Mouse (Mus musculus) liver, embryonic 16.5 days (tissue): ENCODE data around the gene Syt2. TPM values are rescaled to one million over a fixed set of nuclear protein-coding genes. Genes with fewer than 3 reads are reported as not detected.
A peak's percentile ranks its signal among the peaks of the same experiment; 100 is the strongest.

Experiments used
- ATAC-seq: fragments of 200-750 bp; cut with Nextera tagmentation; 2 replicates; pipeline ENCODE4 v1.8.0; 2017; ENCODE audit warnings: low read depth, mild to moderate bottlenecking, moderate number of reproducible peaks, moderate library complexity
- H3K27ac ChIP-seq: fragments of 300-500 bp; sonication (generic); 2 replicates; pipeline ENCODE4 v1.5.1; 2014; ENCODE audit warnings: mild to moderate bottlenecking, low read length
- H3K27me3 ChIP-seq: fragments of 300-500 bp; sonication (generic); 2 replicates; pipeline ENCODE4 v1.6.1; 2014; ENCODE audit warnings: low read depth, low read length, mixed read lengths; ENCODE audit not compliant: control insufficient read depth, insufficient read depth
- H3K36me3 ChIP-seq: fragments of 300-500 bp; sonication (generic); 2 replicates; pipeline ENCODE4 v1.6.1; 2014; ENCODE audit warnings: mild to moderate bottlenecking; ENCODE audit not compliant: control insufficient read depth, insufficient read depth
- H3K4me1 ChIP-seq: fragments of 300-500 bp; sonication (generic); 2 replicates; pipeline ENCODE4 v1.6.1; 2014; ENCODE audit warnings: low read depth, low read length, mixed read lengths; ENCODE audit not compliant: control insufficient read depth
- H3K4me2 ChIP-seq: fragments of 300-500 bp; sonication (generic); 2 replicates; pipeline ENCODE4 v1.6.1; 2014; ENCODE audit warnings: low read depth, low read length, mixed read lengths
- H3K4me3 ChIP-seq: fragments of 300-500 bp; sonication (generic); 2 replicates; pipeline ENCODE4 v1.5.1; 2014; ENCODE audit warnings: low read depth, mild to moderate bottlenecking, low read length
- H3K9ac ChIP-seq: fragments of 300-500 bp; sonication (generic); 2 replicates; pipeline ENCODE4 v1.6.1; 2014; ENCODE audit warnings: low read depth, low read length
- H3K9me3 ChIP-seq: fragments of 300-500 bp; sonication (generic); replicated peaks from 2 replicates; pipeline ENCODE4 v1.6.1; 2016; ENCODE audit warnings: low read length; ENCODE audit not compliant: control insufficient read depth
- WGBS: fragments of 180-500 bp; shearing (Covaris S2); extraction: QIAGEN DNeasy Blood & Tissue Kit; methylation state at CpG from one replicate; pipeline ENCODE4 v1.1.7; 2014; ENCODE audit not compliant: insufficient replicate concordance; 5-methylcytosine and 5-hydroxymethylcytosine counted together
- polyA plus RNA-seq: library from polyadenylated mRNA; unstranded; fragments of >200 nt; fragmentation: Nextera tagmentation; extraction: Ambion mirVana; gene quantifications from 2 replicates; pipeline ENCODE4 v1.2.1, GENCODE M21; 2015

Gene Syt2
- polyA plus RNA-seq, 1 experiment from 2014 or later, result 0.04 TPM

GRCm38 (mm10) chr1:134641507-134641906, 5.0 kb upstream of the Syt2 start:
- Histone ChIP-seq H3K36me3 (no peaks in the 10 kb centered on the region), H3K4me3 (no peak overlapping the region), H3K27ac (no peak overlapping the region), H3K4me2 (no peak overlapping the region), H3K9ac (no peak overlapping the region), H3K4me1 (no peaks in the 10 kb centered on the region), H3K9me3 (no peaks in the 10 kb centered on the region), H3K27me3 (peaks cover 39% of the 10 kb centered on the region)
- WGBS, result 22% methylated on average over 3 of the region's 3 CpGs
- no peak for ATAC-seq

- H3K9me3 ChIP-seq, result no peaks in the 10 kb centered on the region
- H3K9ac ChIP-seq, result no peak overlapping the region
- 61% methylated on average over 6 of the region's 6 CpGs for WGBS
- H3K27ac ChIP-seq, result no peak overlapping the region
- no peak for ATAC-seq
- H3K4me3 ChIP-seq, result no peak overlapping the region
- H3K27me3 ChIP-seq, result peaks cover 61% of the 10 kb centered on the region
- no peaks in the 10 kb centered on the region for H3K36me3 ChIP-seq
- no peaks in the 10 kb centered on the region for H3K4me1 ChIP-seq
- H3K4me2 ChIP-seq, result no peak overlapping the region
These were observed 2.8 kb upstream of the Syt2 start for GRCm38 (mm10) chr1:134643702-134644101.

- Histone ChIP-seq H3K9ac (no peak overlapping the region), H3K27ac (no peak overlapping the region), H3K4me1 (no peaks in the 10 kb centered on the region), H3K36me3 (no peaks in the 10 kb centered on the region), H3K27me3 (peaks cover 68% of the 10 kb centered on the region), H3K4me2 (no peak overlapping the region), H3K4me3 (no peak overlapping the region; the same call in 1 of the 2 replicates), H3K9me3 (no peaks in the 10 kb centered on the region)
- WGBS, result 13% methylated on average over 16 of the region's 16 CpGs
- no peak for ATAC-seq
These were observed 873 bp upstream of the Syt2 start for GRCm38 (mm10) chr1:134645408-134646200.

- Histone ChIP-seq H3K36me3 (no peaks in the 10 kb centered on the region), H3K27me3 (peaks cover 66% of the 10 kb centered on the region), H3K9me3 (no peaks in the 10 kb centered on the region), H3K4me1 (no peaks in the 10 kb centered on the region; the same call in 1 of the 2 replicates), H3K9ac (no peak overlapping the region), H3K27ac (no peak overlapping the region), H3K4me2 (peak overlapping the region; percentile 62), H3K4me3 (peak overlapping the region; percentile 45)
- no peak for ATAC-seq
- under 1% methylated on average over 28 of the region's 28 CpGs for WGBS
These were observed 446 bp downstream of the Syt2 start for GRCm38 (mm10) chr1:134646963-134647282.

- Histone ChIP-seq H3K4me2 (no peak overlapping the region), H3K27ac (no peak overlapping the region), H3K4me1 (no peaks in the 10 kb centered on the region; the same call in 1 of the 2 replicates), H3K27me3 (peaks cover 64% of the 10 kb centered on the region), H3K36me3 (no peaks in the 10 kb centered on the region), H3K9ac (no peak overlapping the region), H3K9me3 (no peaks in the 10 kb centered on the region), H3K4me3 (no peak overlapping the region)
- WGBS, result 30% methylated on average over 7 of the region's 7 CpGs
- no peak for ATAC-seq
These were observed 1.1 kb downstream of the Syt2 start for GRCm38 (mm10) chr1:134647591-134647990.

GRCm38 (mm10) chr1:134650816-134651215, 4.3 kb downstream of the Syt2 start:
- WGBS, result 69% methylated on average over 5 of the region's 5 CpGs
- peaks cover 36% of the 10 kb centered on the region for H3K27me3 ChIP-seq
- H3K9me3 ChIP-seq, result no peaks in the 10 kb centered on the region

GRCm38 (mm10) chr1:134651268-134651850, 4.9 kb downstream of the Syt2 start:
- 40% methylated on average over 13 of the region's 13 CpGs for WGBS
- H3K4me1 ChIP-seq, result no peaks in the 10 kb centered on the region; the same call in 1 of the 2 replicates
- H3K9me3 ChIP-seq, result no peaks in the 10 kb centered on the region
- no peak for ATAC-seq
- H3K36me3 ChIP-seq, result no peaks in the 10 kb centered on the region
- no peak overlapping the region for H3K27ac ChIP-seq
- H3K9ac ChIP-seq, result no peak overlapping the region
- no peak overlapping the region for H3K4me2 ChIP-seq
- H3K27me3 ChIP-seq, result peaks cover 30% of the 10 kb centered on the region
- H3K4me3 ChIP-seq, result no peak overlapping the region

More at GRCm38 (mm10) chr1:134650816-134651215, 4.3 kb downstream of the Syt2 start:
- H3K9ac ChIP-seq, result no peak overlapping the region
- no peak for ATAC-seq
- H3K36me3 ChIP-seq, result no peaks in the 10 kb centered on the region
- H3K27ac ChIP-seq, result no peak overlapping the region
- H3K4me3 ChIP-seq, result no peak overlapping the region
- no peaks in the 10 kb centered on the region; the same call in 1 of the 2 replicates for H3K4me1 ChIP-seq
- no peak overlapping the region for H3K4me2 ChIP-seq

GRCm38 (mm10) chr1:134651851-134652398, 5.4 kb downstream of the Syt2 start:
- H3K4me3 ChIP-seq, result no peak overlapping the region
- no peaks in the 10 kb centered on the region for H3K36me3 ChIP-seq
- no peak overlapping the region for H3K9ac ChIP-seq
- H3K9me3 ChIP-seq, result no peaks in the 10 kb centered on the region
- no peaks in the 10 kb centered on the region; the same call in 1 of the 2 replicates for H3K4me1 ChIP-seq
- no peak overlapping the region for H3K4me2 ChIP-seq
- H3K27ac ChIP-seq, result no peak overlapping the region
- ATAC-seq, result no peak
- peaks cover 25% of the 10 kb centered on the region for H3K27me3 ChIP-seq
- WGBS, result 30% methylated on average over 4 of the region's 4 CpGs
